Comparison of ENCODE assay signal across 26 mouse cellular contexts in the genomic region with DNA sequence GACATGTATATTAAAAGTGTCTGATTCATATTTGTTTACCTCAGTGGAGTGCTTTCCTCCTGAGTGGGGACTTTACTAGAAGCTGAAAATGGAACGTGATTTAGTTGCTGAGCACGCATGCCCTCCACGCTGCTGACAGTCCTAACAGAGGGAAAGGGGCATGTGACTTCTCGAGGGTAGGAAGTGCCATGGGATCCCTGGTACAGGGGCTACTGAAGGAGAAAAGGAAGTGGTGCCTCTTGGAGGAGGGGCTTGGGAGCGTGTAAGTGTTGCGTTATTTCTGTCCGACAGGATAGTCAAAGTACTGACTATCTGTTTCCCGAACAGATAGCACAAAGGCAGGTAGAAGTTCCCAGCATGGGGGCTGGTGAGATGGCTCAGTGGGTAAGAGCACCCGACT. TPM values are rescaled to one million over a fixed set of nuclear protein-coding genes. Genes with fewer than 3 reads are reported as not detected.
DNase-seq lines count a peak whose midpoint lies in the region; ATAC-seq and TF ChIP-seq lines count a peak whose summit lies in the region.
"Had no signal": no experiment of that assay in that cellular context is flagged by ENCODE, and none has a peak within 500 bp of the region (broad histone marks: within the 10 kb centered on the region; RNA-seq: fewer than 3 reads in every experiment).

No protein-coding gene starts in this region.

- H3K9ac ChIP-seq in heart, embryonic 15.5 days, result no peak overlapping the region
- H3K9ac ChIP-seq: embryonic facial prominence, embryonic 15.5 days; heart, embryonic 13.5 days; intestine, embryonic 15.5 days; neural tube, embryonic 15.5 days; stomach, embryonic 15.5 days had no signal

- no peak for DNase-seq in heart, postnatal 4 days
- no peak for DNase-seq in testis, postnatal 10 days (ENCODE audit: low spot score)
- DNase-seq in thymus, adult 2 months, result no peak
- DNase-seq in cerebellum, adult 18-20 months, result no peak
- DNase-seq in embryo, embryonic 10 days (ENCODE audit: low spot score), result no peak
- DNase-seq: cerebellum, adult 8-10 months; cerebellum, postnatal 36 days; gastrocnemius, postnatal 10 days; heart, adult 18-20 months; kidney, adult 8-10 months; kidney, postnatal 10 days; lung, postnatal 14 days; right cerebral cortex, adult 18-20 months had no signal

- peaks cover 87% of the 10 kb centered on the region for H3K79me2 ChIP-seq in macrophage (ENCODE audit: inconsistent target)

- 64% methylated on average over 9 of the region's 9 CpGs for WGBS in heart, embryonic 15.5 days
- WGBS in macrophage (ENCODE audit: missing documents), result 29% methylated on average over 6 of the region's 9 CpGs
- WGBS in thymus, adult 2 months, result 94% methylated on average over 9 of the region's 9 CpGs

- no peak for TF ChIP-seq CTCF in testis, adult 2 months (IDR thresholded peaks at IDR 0.05; ENCODE audit: control insufficient read depth, insufficient read depth, insufficient replicate concordance, low read depth, low read length)
- no peak for TF ChIP-seq CTCF in thymus, adult 2 months (IDR thresholded peaks at IDR 0.05; ENCODE audit: borderline replicate concordance, control insufficient read depth, extremely low read depth, insufficient read depth, low read length, poor library complexity)

- no peak overlapping the region for H3K4me2 ChIP-seq in heart, embryonic 15.5 days
- H3K4me2 ChIP-seq: embryonic facial prominence, embryonic 15.5 days; heart, embryonic 13.5 days; intestine, embryonic 15.5 days; neural tube, embryonic 15.5 days; stomach, embryonic 15.5 days had no signal

- no peak overlapping the region for H3K4me3 ChIP-seq in heart, embryonic 15.5 days
- peak overlapping the region; percentile 33 for H3K4me3 ChIP-seq in testis, adult 2 months (ENCODE audit: control insufficient read depth, low read depth, low read length)
- no peak overlapping the region for H3K4me3 ChIP-seq in macrophage (ENCODE audit: inconsistent target)
- no peak overlapping the region for H3K4me3 ChIP-seq in thymus, adult 2 months (ENCODE audit: control insufficient read depth, insufficient read depth, low read length)
- H3K4me3 ChIP-seq: embryonic facial prominence, embryonic 15.5 days; heart, embryonic 13.5 days; hindbrain, embryonic 10.5 days; intestine, embryonic 15.5 days; limb, embryonic 10.5 days; neural tube, embryonic 15.5 days; stomach, embryonic 15.5 days had no signal

- no peaks in the 10 kb centered on the region for H3K36me3 ChIP-seq in heart, embryonic 15.5 days
- H3K36me3 ChIP-seq in testis, adult 2 months (ENCODE audit: control insufficient read depth, insufficient read depth, low read length), result no peaks in the 10 kb centered on the region
- no peaks in the 10 kb centered on the region for H3K36me3 ChIP-seq in macrophage (ENCODE audit: inconsistent target)
- H3K36me3 ChIP-seq in thymus, adult 2 months (ENCODE audit: control insufficient read depth, insufficient read depth, low read length), result peaks cover 14% of the 10 kb centered on the region
- H3K36me3 ChIP-seq: embryonic facial prominence, embryonic 15.5 days; intestine, embryonic 15.5 days; neural tube, embryonic 15.5 days; stomach, embryonic 15.5 days had no signal

- TF ChIP-seq POLR2A in testis, adult 2 months (IDR thresholded peaks at IDR 0.05; ENCODE audit: control insufficient read depth, low read depth, low read length), result no peak
- no peak for TF ChIP-seq POLR2A in thymus, adult 2 months (IDR thresholded peaks at IDR 0.05; ENCODE audit: control insufficient read depth, extremely low read depth, insufficient read depth, low read length, poor library complexity)

- no peaks in the 10 kb centered on the region for H3K27me3 ChIP-seq in heart, embryonic 15.5 days
- no peaks in the 10 kb centered on the region for H3K27me3 ChIP-seq in testis, adult 2 months (ENCODE audit: control insufficient read depth, insufficient read depth, low read length)
- H3K27me3 ChIP-seq in thymus, adult 2 months (ENCODE audit: control insufficient read depth, insufficient read depth, low read length), result no peaks in the 10 kb centered on the region
- H3K27me3 ChIP-seq: embryonic facial prominence, embryonic 15.5 days; heart, embryonic 13.5 days; intestine, embryonic 15.5 days; neural tube, embryonic 15.5 days; Patski; stomach, embryonic 15.5 days had no signal

- H3K27ac ChIP-seq in heart, embryonic 15.5 days, result no peak overlapping the region
- H3K27ac ChIP-seq in testis, adult 2 months (ENCODE audit: control insufficient read depth, insufficient read depth, low read depth, low read length), result no peak overlapping the region
- H3K27ac ChIP-seq in macrophage, result peak overlapping the region; percentile 33
- H3K27ac ChIP-seq in thymus, adult 2 months (ENCODE audit: control insufficient read depth, insufficient read depth, low read length), result no peak overlapping the region
- H3K27ac ChIP-seq: embryonic facial prominence, embryonic 15.5 days; heart, embryonic 13.5 days; hindbrain, embryonic 10.5 days; intestine, embryonic 15.5 days; limb, embryonic 10.5 days; neural tube, embryonic 15.5 days; stomach, embryonic 15.5 days had no signal

- no peaks in the 10 kb centered on the region for H3K9me3 ChIP-seq in heart, embryonic 15.5 days (replicated peaks)
- H3K9me3 ChIP-seq: embryonic facial prominence, embryonic 15.5 days; heart, embryonic 13.5 days; hindbrain, embryonic 10.5 days; intestine, embryonic 15.5 days; limb, embryonic 10.5 days; neural tube, embryonic 15.5 days; stomach, embryonic 15.5 days had no signal

- ATAC-seq in heart, embryonic 15.5 days (replicated peaks; ENCODE audit: insufficient number of reproducible peaks, insufficient read depth, low FRiP score, low read depth), result 0 out of 2 replicates have a peak, but pooled peaks have one; percentile 39
- ATAC-seq: forebrain, embryonic 14.5 days; hindbrain, embryonic 16.5 days; intestine, embryonic 15.5 days; Patski had no signal

- H3K4me1 ChIP-seq in heart, embryonic 15.5 days (replicated peaks), result peaks cover 10% of the 10 kb centered on the region
- H3K4me1 ChIP-seq in testis, adult 2 months (ENCODE audit: control insufficient read depth, insufficient read depth, low read length), result peaks cover 8% of the 10 kb centered on the region
- H3K4me1 ChIP-seq in thymus, adult 2 months (replicated peaks; ENCODE audit: control insufficient read depth, insufficient read depth, low read length), result no peaks in the 10 kb centered on the region

RNA-seq across cellular contexts. Expression of gene Ano6, which starts 31.5 kb away (rescaled TPM):
- 27.2 and 34.4 TPM in 2 replicates for polyA plus RNA-seq in heart, embryonic 15.5 days (2015; fragmentation: Nextera tagmentation; extraction: Ambion mirVana)
- 10 to 100 TPM; 43.2 to 46.6 TPM for total RNA-seq in heart, postnatal 4 days (2021)
- polyA plus RNA-seq in testis, adult 2 months (2012; rRNA removed), result 5.5 and 5.8 TPM in 2 replicates
- 100 to 1,000 TPM; 179 to 920 (median 223) TPM for total RNA-seq in macrophage (2018; cell fraction: chromatin; rRNA removed)
- 100 to 1,000 TPM in 10 of 26 experiments, 10 to 100 TPM in 16; 54.7 to 124 (median 86.7) TPM for total RNA-seq in macrophage (2018; cell fraction: cytosol; rRNA removed)
- total RNA-seq in macrophage (2018; cell fraction: nucleus; rRNA removed), result 100 to 1,000 TPM; 107 to 458 (median 178) TPM
- polyA plus RNA-seq in macrophage (2018), result 71.9 to 124 TPM (median 74.2 TPM) in 3 replicates
- polyA plus RNA-seq in thymus, adult 2 months (2012; rRNA removed), result 104 and 130 TPM in 2 replicates
